Mouse (Mus musculus): ENCODE results near the gene Slc4a5. TPM values are rescaled to one million over a fixed set of nuclear protein-coding genes. Genes with fewer than 3 reads are reported as not detected.

Slc4a5 gene
- polyA plus RNA-seq, 1 experiment from 2014 or later: 0.10 TPM

- no peak overlapping the region for H3K4me2 ChIP-seq (replicated peaks)
- ATAC-seq (ENCODE audit: low FRiP score, low read depth): no peak
- H3K27me3 ChIP-seq: no peaks in the 10 kb centered on the region
- H3K4me1 ChIP-seq: no peaks in the 10 kb centered on the region
- peaks cover 86% of the 10 kb centered on the region for H3K36me3 ChIP-seq
- no peak overlapping the region for H3K9ac ChIP-seq
- H3K4me3 ChIP-seq: no peak overlapping the region
- H3K9me3 ChIP-seq: no peaks in the 10 kb centered on the region
- 46% methylated on average over 15 of the region's 15 CpGs for WGBS
- H3K27ac ChIP-seq: no peak overlapping the region
These were observed 22.2 kb upstream of the Slc4a5 start for GRCm38 (mm10) chr6:83197345-83198004.

DNA sequence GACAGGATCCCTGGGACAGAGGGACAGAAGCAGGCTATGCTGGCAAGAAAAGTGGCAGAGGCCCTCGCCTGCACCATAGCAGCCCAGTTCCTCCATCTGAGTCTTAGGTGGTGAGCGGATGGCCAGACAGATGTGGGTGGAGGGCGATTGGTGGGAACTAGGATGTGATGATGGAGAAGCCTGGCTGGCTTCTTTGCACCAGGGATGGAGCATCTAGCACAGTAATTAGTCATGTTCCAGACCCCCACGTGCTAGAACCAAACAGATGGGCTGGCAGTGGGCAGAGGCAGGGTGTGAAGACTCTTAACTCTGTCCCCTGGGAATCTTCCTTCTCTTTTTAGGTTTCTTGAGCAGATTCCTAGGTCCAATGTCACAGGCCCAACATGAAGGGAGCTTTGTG is 16.3 kb upstream of the Slc4a5 start:
- no peaks in the 10 kb centered on the region for H3K9me3 ChIP-seq
- H3K4me1 ChIP-seq: no peaks in the 10 kb centered on the region
- no peak overlapping the region for H3K27ac ChIP-seq
- 74% methylated on average over 4 of the region's 4 CpGs for WGBS
- H3K4me2 ChIP-seq (replicated peaks): no peak overlapping the region
- peaks cover 28% of the 10 kb centered on the region for H3K36me3 ChIP-seq
- no peak overlapping the region for H3K9ac ChIP-seq
- no peaks in the 10 kb centered on the region for H3K27me3 ChIP-seq
- H3K4me3 ChIP-seq: no peak overlapping the region
- ATAC-seq (ENCODE audit: low FRiP score, low read depth): no peak

- WGBS: 89% methylated on average over 3 of the region's 3 CpGs
- H3K9ac ChIP-seq: no peak overlapping the region
- H3K27ac ChIP-seq: no peak overlapping the region
- H3K9me3 ChIP-seq: no peaks in the 10 kb centered on the region
- no peak overlapping the region for H3K4me3 ChIP-seq
- H3K4me2 ChIP-seq (replicated peaks): no peak overlapping the region
- no peaks in the 10 kb centered on the region for H3K27me3 ChIP-seq
- no peak for ATAC-seq (ENCODE audit: low FRiP score, low read depth)
- H3K4me1 ChIP-seq: peaks cover 7% of the 10 kb centered on the region
- peaks cover 4% of the 10 kb centered on the region for H3K36me3 ChIP-seq
These were observed 13.8 kb upstream of the Slc4a5 start for GRCm38 (mm10) chr6:83205851-83206250.

GRCm38 (mm10) chr6:83206321-83206720 is 13.3 kb upstream of the Slc4a5 start:
- Histone ChIP-seq H3K4me2 (replicated peaks) (no peak overlapping the region), H3K9me3 (no peaks in the 10 kb centered on the region), H3K4me1 (peaks cover 7% of the 10 kb centered on the region), H3K27me3 (no peaks in the 10 kb centered on the region), H3K36me3 (no peaks in the 10 kb centered on the region; the same call in 1 of the 2 replicates), H3K4me3 (no peak overlapping the region), H3K27ac (no peak overlapping the region), H3K9ac (no peak overlapping the region)
- 77% methylated on average over 11 of the region's 11 CpGs for WGBS
- no peak for ATAC-seq (ENCODE audit: low FRiP score, low read depth)

GRCm38 (mm10) chr6:83207361-83208049 is 12.1 kb upstream of the Slc4a5 start:
- ATAC-seq (ENCODE audit: low FRiP score, low read depth): no peak
- WGBS: 74% methylated on average over 9 of the region's 9 CpGs

GRCm38 (mm10) chr6:83208050-83208400 is 11.6 kb upstream of the Slc4a5 start:
- no peaks in the 10 kb centered on the region for H3K36me3 ChIP-seq
- no peak overlapping the region for H3K4me2 ChIP-seq (replicated peaks)
- 66% methylated on average over 2 of the region's 2 CpGs for WGBS
- H3K9me3 ChIP-seq: no peaks in the 10 kb centered on the region
- H3K4me3 ChIP-seq: no peak overlapping the region
- no peak overlapping the region for H3K27ac ChIP-seq
- no peak overlapping the region for H3K9ac ChIP-seq
- peaks cover 11% of the 10 kb centered on the region for H3K4me1 ChIP-seq
- no peak for ATAC-seq (ENCODE audit: low FRiP score, low read depth)
- H3K27me3 ChIP-seq: no peaks in the 10 kb centered on the region

More at GRCm38 (mm10) chr6:83207361-83208049, 12.1 kb upstream of the Slc4a5 start:
- Histone ChIP-seq H3K36me3 (no peaks in the 10 kb centered on the region), H3K9ac (no peak overlapping the region), H3K9me3 (no peaks in the 10 kb centered on the region), H3K4me3 (no peak overlapping the region), H3K4me2 (replicated peaks) (no peak overlapping the region), H3K27me3 (no peaks in the 10 kb centered on the region), H3K27ac (no peak overlapping the region), H3K4me1 (peaks cover 11% of the 10 kb centered on the region)

- H3K4me3 ChIP-seq: no peak overlapping the region
- H3K36me3 ChIP-seq: no peaks in the 10 kb centered on the region
- WGBS: 47% methylated on average over 2 of the region's 2 CpGs
- no peaks in the 10 kb centered on the region for H3K9me3 ChIP-seq
- ATAC-seq (ENCODE audit: low FRiP score, low read depth): no peak; the same call in 1 of the 2 replicates
- H3K27me3 ChIP-seq: no peaks in the 10 kb centered on the region
- no peak overlapping the region for H3K4me2 ChIP-seq (replicated peaks)
- peaks cover 11% of the 10 kb centered on the region for H3K4me1 ChIP-seq
- no peak overlapping the region for H3K27ac ChIP-seq
- no peak overlapping the region for H3K9ac ChIP-seq
These were observed 9.1 kb upstream of the Slc4a5 start for GRCm38 (mm10) chr6:83210495-83210894.

DNA sequence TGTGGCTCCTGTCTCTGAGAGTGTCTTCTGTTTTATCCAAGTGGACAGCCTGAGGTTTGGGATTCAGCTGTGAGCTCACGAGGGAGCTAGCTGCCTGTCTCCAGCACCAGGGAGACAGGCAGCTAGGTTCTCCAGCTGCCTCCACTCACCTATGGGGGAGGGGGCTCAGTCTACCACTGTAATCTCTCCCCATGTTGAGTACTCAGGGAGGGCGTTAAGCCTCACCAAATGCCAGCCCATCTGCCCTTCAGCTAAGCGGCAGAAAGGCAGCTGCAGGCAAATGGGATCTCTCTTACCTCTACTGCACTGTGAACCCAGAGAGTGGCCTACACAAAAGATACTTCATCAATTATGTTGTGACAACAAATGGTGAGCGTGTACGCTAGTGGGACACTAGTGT is 8.1 kb upstream of the Slc4a5 start:
- Histone ChIP-seq H3K36me3 (no peaks in the 10 kb centered on the region), H3K4me3 (no peak overlapping the region), H3K27me3 (no peaks in the 10 kb centered on the region), H3K4me2 (replicated peaks) (no peak overlapping the region), H3K9me3 (no peaks in the 10 kb centered on the region), H3K9ac (no peak overlapping the region), H3K4me1 (peaks cover 11% of the 10 kb centered on the region), H3K27ac (no peak overlapping the region)
- 24% methylated on average over 5 of the region's 5 CpGs for WGBS
- no peak; the same call in 1 of the 2 replicates for ATAC-seq (ENCODE audit: low FRiP score, low read depth)

- H3K27ac ChIP-seq: no peak overlapping the region
- peak overlapping the region; percentile 38; the same call in 1 of the 2 replicates for H3K4me2 ChIP-seq (replicated peaks)
- H3K4me1 ChIP-seq: peaks cover 11% of the 10 kb centered on the region
- H3K36me3 ChIP-seq: no peaks in the 10 kb centered on the region
- peak; percentile 75; the same call in 1 of the 2 replicates for ATAC-seq (ENCODE audit: low FRiP score, low read depth)
- no peaks in the 10 kb centered on the region for H3K9me3 ChIP-seq
- no peak overlapping the region; the same call in 1 of the 2 replicates for H3K9ac ChIP-seq
- WGBS: 12% methylated on average over 7 of the region's 7 CpGs
- no peak overlapping the region for H3K4me3 ChIP-seq
- H3K27me3 ChIP-seq: no peaks in the 10 kb centered on the region
These were observed 4.5 kb upstream of the Slc4a5 start for GRCm38 (mm10) chr6:83215002-83215666.

DNA sequence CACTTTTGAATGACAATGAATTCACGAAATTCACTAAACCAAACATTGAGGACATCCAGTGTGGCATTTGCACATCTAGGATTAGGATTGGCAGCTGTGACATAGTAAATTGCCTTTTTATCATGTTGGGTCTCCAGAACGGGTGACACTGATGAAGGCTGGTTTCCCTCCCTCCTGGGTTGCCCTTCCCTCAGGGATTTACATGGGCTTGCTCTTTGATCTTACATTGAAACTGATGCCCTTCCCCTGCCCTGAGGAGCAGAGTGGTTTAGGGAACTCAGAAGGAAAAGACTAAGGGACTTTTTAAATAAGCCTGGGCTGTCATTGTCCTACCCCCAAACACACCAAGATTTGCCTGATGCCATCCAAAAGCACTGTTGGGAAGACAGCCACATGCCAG is 11.9 kb downstream of the Slc4a5 start:
- Histone ChIP-seq H3K9ac (no peak overlapping the region), H3K4me1 (peaks cover 14% of the 10 kb centered on the region), H3K9me3 (no peaks in the 10 kb centered on the region), H3K4me2 (replicated peaks) (no peak overlapping the region), H3K27me3 (peaks cover 2% of the 10 kb centered on the region; the same call in 1 of the 2 replicates), H3K27ac (no peak overlapping the region), H3K36me3 (no peaks in the 10 kb centered on the region), H3K4me3 (no peak overlapping the region)
- whole genome bisulfite sequencing: 42% methylated on average over 2 of the region's 2 CpGs
- no peak for ATAC-seq (ENCODE audit: low FRiP score, low read depth)

DNA sequence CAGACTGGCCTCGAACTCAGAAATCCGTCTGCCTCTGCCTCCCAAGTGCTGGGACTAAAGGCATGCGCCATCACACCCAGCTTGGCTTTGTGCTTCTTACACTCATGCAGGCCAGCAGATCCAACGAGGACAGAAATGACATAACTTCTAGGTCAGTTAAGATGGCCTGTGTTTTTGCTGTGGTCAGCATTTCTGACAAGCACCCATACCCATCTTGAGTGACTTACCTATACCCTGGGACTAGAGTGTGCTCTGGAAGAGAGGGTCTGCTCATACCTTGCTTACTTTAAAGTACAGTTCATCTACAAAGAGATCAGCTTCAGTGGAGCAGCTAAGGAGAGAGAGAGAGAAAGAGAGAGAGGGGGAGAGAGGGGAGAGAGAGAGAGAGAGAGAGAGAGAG is 13.7 kb downstream of the Slc4a5 start:
- no peak overlapping the region for H3K9ac ChIP-seq
- H3K4me3 ChIP-seq: no peak overlapping the region
- H3K27ac ChIP-seq: no peak overlapping the region
- ATAC-seq (ENCODE audit: low FRiP score, low read depth): no peak
- WGBS: 85% methylated on average over 4 of the region's 4 CpGs
- peaks cover 9% of the 10 kb centered on the region for H3K27me3 ChIP-seq
- H3K4me2 ChIP-seq (replicated peaks): no peak overlapping the region
- peaks cover 25% of the 10 kb centered on the region for H3K4me1 ChIP-seq
- H3K9me3 ChIP-seq: no peaks in the 10 kb centered on the region
- H3K36me3 ChIP-seq: no peaks in the 10 kb centered on the region

DNA sequence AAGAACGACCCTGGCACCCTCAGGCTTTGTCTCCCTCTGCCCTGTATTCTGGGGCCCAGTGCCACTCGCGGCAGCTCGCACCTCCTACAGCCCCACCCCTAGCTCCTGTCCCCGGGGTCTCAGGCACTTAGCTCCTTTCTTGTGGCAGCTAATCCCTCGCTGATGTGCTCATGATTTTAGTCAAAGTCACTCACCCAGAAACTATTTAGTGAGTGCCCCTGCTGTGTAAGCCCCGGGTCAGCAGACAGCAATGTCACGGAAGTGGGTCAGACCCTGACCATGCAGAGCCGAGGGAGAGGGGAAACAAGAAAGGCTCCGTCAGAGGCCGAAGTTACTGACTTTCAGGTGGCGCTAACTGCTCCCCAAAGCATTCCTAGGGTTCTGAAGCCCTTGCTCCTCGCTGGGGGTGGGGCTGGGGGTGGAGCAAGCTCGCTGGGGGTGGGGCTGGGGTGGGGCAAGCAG is 14.7 kb downstream of the Slc4a5 start:
- Histone ChIP-seq H3K36me3 (no peaks in the 10 kb centered on the region), H3K27me3 (peaks cover 17% of the 10 kb centered on the region), H3K9ac (peak overlapping the region; percentile 43), H3K9me3 (no peaks in the 10 kb centered on the region), H3K4me2 (replicated peaks) (peak overlapping the region; percentile 59), H3K4me3 (peak overlapping the region; percentile 16; the same call in 1 of the 2 replicates), H3K27ac (no peak overlapping the region), H3K4me1 (peaks cover 25% of the 10 kb centered on the region)
- 2% methylated on average over 14 of the region's 14 CpGs for WGBS
- ATAC-seq (ENCODE audit: low FRiP score, low read depth): no peak

All from limb, embryonic 13.5 days (tissue).